Mouse (Mus musculus) lung, adult 2 months (tissue): Measurements from ENCODE around the gene Thoc5.

Experiments used
- CTCF ChIP-seq: fragments of 200-500 bp; IDR thresholded peaks from 2 replicates; pipeline ENCODE4 v1.5.1; 2011; ENCODE audit warnings: mild to moderate bottlenecking, low read length, control low read depth; ENCODE audit not compliant: insufficient read depth
- POLR2A ChIP-seq: fragments of 200-500 bp; IDR thresholded peaks from 2 replicates; pipeline ENCODE4 v1.6.1; 2011; ENCODE audit warnings: low read depth, mild to moderate bottlenecking, control low read depth, low read length, borderline replicate concordance; ENCODE audit errors: extremely low read depth

DNA sequence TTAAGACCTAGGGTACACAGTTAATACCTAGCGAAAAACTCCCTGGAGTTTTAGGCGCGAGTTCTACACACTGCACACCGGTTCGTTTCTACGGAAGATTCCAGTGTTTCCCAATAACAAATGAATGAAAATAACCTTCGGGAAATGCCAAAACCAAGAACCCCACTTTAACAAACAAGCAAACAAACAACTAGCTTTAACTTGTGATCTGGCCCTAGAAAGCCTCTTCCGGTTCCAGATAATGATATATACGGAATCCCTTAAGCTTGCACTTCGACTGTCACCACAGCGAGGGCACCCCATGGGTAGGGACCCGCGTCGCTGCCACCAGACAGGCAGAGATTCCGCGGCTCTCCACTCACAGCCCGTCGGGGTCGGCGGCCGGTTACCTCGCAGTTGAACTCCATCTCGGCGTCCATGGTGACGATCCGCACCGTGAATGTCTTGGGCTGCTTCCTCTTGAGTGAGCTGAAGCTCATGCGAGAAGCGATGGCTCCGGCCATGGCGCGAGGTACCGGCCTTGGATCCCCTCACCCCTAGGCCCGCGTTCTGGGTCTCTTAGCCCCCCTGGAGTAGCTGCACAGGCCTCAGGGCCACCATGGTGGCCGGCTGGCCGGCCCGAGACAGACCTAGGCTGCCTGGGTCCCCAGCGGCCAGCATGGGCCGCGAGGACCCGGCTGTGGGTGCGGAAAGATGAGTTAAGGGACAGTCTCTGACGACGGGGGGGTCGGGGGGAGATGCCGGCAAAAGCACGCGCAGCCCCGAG, 46.5 kb upstream of the Thoc5 start:
- TF ChIP-seq CTCF: no peak
- TF ChIP-seq POLR2A: no peak
